Mouse (Mus musculus) bone marrow, adult 2 months (tissue): ENCODE results near the gene Slamf6.

ENCODE experiments used
- CTCF ChIP-seq: fragments of 200-500 bp; IDR thresholded peaks from 2 replicates; pipeline ENCODE4 v1.5.1; 2011; ENCODE audit warnings: low read length, control low read depth; ENCODE audit not compliant: control insufficient read depth, insufficient read depth
- POLR2A ChIP-seq: fragments of 200-500 bp; IDR thresholded peaks from 2 replicates; pipeline ENCODE4 v1.6.1; 2011; ENCODE audit warnings: low read depth, mild to moderate bottlenecking, control low read depth, low read length, borderline replicate concordance; ENCODE audit not compliant: control insufficient read depth

GRCm38 (mm10) chr1:171948161-171948945 is 31.0 kb downstream of the Slamf6 start:
- no peak for TF ChIP-seq CTCF
- TF ChIP-seq POLR2A: no peak
